Mouse (Mus musculus) limb, embryonic 13.5 days (tissue): ENCODE results near the gene Fchsd2. TPM values are rescaled to one million over a fixed set of nuclear protein-coding genes. Genes with fewer than 3 reads are reported as not detected.

Experiments
- ATAC-seq: fragments of 200-750 bp; cut with Nextera tagmentation; 2 replicates; pipeline ENCODE4 v1.8.0; 2017; ENCODE audit warnings: low read depth, moderate number of reproducible peaks, moderate TSS enrichment; ENCODE audit not compliant: low FRiP score
- H3K27ac ChIP-seq: fragments of 300-500 bp; sonication (generic); 2 replicates; pipeline ENCODE4 v1.5.1; 2015; ENCODE audit warnings: inconsistent platforms, mild to moderate bottlenecking, moderate library complexity
- H3K27me3 ChIP-seq: fragments of 300-500 bp; sonication (generic); 2 replicates; pipeline ENCODE4 v1.6.1; 2015; ENCODE audit warnings: mild to moderate bottlenecking, inconsistent platforms
- H3K36me3 ChIP-seq: fragments of 300-500 bp; sonication (generic); 2 replicates; pipeline ENCODE4 v1.6.1; 2015; ENCODE audit warnings: inconsistent platforms, mild to moderate bottlenecking, moderate library complexity
- H3K4me1 ChIP-seq: fragments of 300-500 bp; sonication (generic); 2 replicates; pipeline ENCODE4 v1.6.1; 2015; ENCODE audit warnings: inconsistent platforms
- H3K4me2 ChIP-seq: fragments of 300-500 bp; sonication (generic); replicated peaks from 2 replicates; pipeline ENCODE4 v1.6.1; 2015; ENCODE audit warnings: inconsistent platforms, mild to moderate bottlenecking, moderate library complexity
- H3K4me3 ChIP-seq: fragments of 300-500 bp; sonication (generic); 2 replicates; pipeline ENCODE4 v1.5.1; 2015; ENCODE audit warnings: moderate library complexity, mild to moderate bottlenecking, inconsistent platforms
- H3K9ac ChIP-seq: fragments of 300-500 bp; sonication (generic); 2 replicates; pipeline ENCODE4 v1.6.1; 2015; ENCODE audit warnings: mild to moderate bottlenecking, inconsistent platforms
- H3K9me3 ChIP-seq: fragments of 300-500 bp; sonication (generic); 2 replicates; pipeline ENCODE4 v1.6.1; 2016; ENCODE audit warnings: inconsistent platforms
- WGBS: fragments of 180-500 bp; shearing (Covaris S2); methylation state at CpG from one replicate; pipeline ENCODE4 v1.1.7; 2015; 5-methylcytosine and 5-hydroxymethylcytosine counted together
- polyA plus RNA-seq: library from polyadenylated mRNA; unstranded; fragments of >200 nt; fragmentation: Nextera tagmentation; extraction: Ambion mirVana; gene quantifications from 2 replicates; pipeline ENCODE4 v1.2.1, GENCODE M21; 2015

The Fchsd2 gene
- polyA plus RNA-seq, 1 experiment from 2014 or later: 26.0 TPM

DNA sequence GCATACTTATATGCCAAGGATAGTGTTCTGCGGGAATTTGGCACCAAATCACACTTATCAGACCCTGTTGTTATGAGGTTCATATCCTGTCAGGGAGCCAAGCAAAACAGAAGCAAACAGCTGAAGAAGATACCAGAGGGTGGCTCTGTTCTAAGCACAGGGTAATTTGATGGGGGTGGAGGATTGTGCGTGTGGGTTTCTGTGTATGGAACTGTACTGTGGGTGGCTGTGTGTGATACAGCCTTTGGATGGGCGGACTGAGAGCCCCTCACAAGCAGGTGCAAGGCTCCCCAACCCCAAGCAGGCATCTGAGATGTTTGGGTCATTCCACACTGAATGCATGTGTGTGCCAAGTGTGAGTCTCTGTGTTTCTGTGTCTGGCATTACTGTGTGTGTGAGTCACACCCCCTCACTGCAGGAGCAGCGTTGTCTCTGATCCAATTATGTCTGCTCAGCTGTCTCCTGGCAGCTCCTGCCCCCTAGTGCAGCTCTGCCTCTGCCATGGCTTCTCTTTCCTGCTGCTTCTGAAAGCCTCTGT, 236.0 kb downstream of the Fchsd2 start:
- Histone ChIP-seq H3K9ac (no peak overlapping the region), H3K4me1 (peaks cover 37% of the 10 kb centered on the region), H3K4me3 (no peak overlapping the region), H3K36me3 (peaks cover 8% of the 10 kb centered on the region; the same call in 1 of the 2 replicates), H3K27ac (no peak overlapping the region), H3K27me3 (no peaks in the 10 kb centered on the region), H3K4me2 (no peak overlapping the region), H3K9me3 (no peaks in the 10 kb centered on the region)
- WGBS: 68% methylated on average over 4 of the region's 4 CpGs
- ATAC-seq: no peak

DNA sequence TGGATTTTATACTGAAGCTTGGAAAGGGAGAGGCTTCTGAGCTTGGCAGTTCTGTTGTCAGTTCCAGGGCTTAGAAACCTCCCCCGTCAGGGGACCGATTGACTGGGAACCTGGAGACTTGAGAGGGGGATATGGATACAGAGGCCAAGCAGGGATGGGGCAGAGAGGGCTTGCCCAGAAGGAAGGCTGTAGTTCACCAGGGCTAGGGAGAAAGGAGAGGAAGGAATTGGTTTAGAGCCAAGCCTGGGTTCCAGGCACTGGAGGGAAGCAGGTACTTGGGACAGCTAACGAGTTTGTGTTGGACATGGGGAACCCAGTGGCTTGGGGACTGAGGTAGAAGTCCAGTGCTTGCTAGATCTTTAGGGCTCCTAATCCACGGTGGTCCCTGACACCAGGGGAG, 236.9 kb downstream of the Fchsd2 start:
- no peak overlapping the region for H3K9ac ChIP-seq

DNA sequence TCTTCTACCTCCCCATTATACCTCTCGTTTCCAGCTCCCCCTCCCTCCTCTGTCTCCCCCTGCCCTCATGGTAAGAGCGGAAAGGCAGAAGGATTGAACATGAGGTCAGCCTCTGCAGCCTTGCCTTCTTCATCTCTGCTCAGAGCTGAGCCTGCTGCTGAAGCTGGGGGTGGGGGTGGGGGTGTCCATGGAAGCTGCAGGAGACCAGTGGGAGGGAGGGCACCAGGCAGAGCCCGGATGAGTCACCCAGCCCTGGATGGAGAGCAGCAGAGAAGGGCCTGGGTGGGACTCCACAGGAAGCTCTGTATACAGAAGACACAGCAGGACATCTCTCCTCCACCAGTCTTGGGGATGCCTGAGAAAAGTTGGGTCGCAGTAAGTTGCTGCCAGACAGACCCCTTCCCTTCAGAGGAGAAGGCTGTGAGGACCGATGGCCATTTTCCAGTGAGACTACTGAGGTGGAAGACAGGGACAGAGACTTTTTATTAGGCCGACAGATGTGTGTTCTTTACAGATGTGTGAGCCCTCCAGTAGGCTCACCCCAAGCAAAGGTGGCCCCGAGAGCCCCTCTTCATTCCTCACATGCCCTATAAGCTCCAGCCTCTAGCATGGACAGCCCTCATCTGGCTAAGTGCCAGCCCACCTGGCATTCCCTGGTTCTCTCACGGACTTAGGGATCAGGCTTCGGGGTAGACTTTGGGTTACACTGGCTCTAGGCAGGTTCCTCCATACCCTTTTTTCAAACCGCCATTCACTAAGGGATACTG, 237.6 kb downstream of the Fchsd2 start:
- no peak overlapping the region for H3K4me2 ChIP-seq
- H3K4me1 ChIP-seq: peaks cover 44% of the 10 kb centered on the region
- H3K4me3 ChIP-seq: no peak overlapping the region
- H3K27me3 ChIP-seq: no peaks in the 10 kb centered on the region
- ATAC-seq: no peak
- H3K9ac ChIP-seq: peak overlapping the region; percentile 1; the same call in 1 of the 2 replicates
- H3K9me3 ChIP-seq: no peaks in the 10 kb centered on the region
- H3K27ac ChIP-seq: no peak overlapping the region
- H3K36me3 ChIP-seq: peaks cover 3% of the 10 kb centered on the region; the same call in 1 of the 2 replicates
- 67% methylated on average over 10 of the region's 10 CpGs for WGBS

More for the DNA sequence above, 236.9 kb downstream of the Fchsd2 start:
- no peak overlapping the region for H3K27ac ChIP-seq
- H3K27me3 ChIP-seq: no peaks in the 10 kb centered on the region
- no peaks in the 10 kb centered on the region for H3K9me3 ChIP-seq
- no peak overlapping the region for H3K4me2 ChIP-seq
- ATAC-seq: no peak
- 81% methylated on average over 4 of the region's 4 CpGs for WGBS
- H3K36me3 ChIP-seq: peaks cover 8% of the 10 kb centered on the region; the same call in 1 of the 2 replicates
- peaks cover 37% of the 10 kb centered on the region for H3K4me1 ChIP-seq
- H3K4me3 ChIP-seq: no peak overlapping the region

DNA sequence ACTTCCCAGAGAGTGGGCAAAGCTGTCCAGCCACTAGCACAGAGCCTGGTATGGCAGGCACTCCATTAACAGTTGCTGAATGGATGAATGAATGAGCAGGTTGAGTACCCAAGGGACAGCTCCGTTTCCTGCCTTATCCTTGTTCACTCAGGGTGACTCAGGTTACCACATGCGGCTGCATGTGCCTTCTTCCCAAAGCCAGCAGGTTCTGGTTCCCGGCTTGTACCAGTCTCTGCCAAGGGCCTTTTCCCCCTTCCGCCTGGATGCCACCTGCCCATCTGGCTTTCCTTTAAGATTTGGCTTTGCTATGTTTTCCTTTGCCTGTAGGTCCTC, 238.1 kb downstream of the Fchsd2 start:
- no peak overlapping the region for H3K9ac ChIP-seq
- H3K4me2 ChIP-seq: no peak overlapping the region
- no peaks in the 10 kb centered on the region for H3K36me3 ChIP-seq
- no peak overlapping the region for H3K4me3 ChIP-seq
- 58% methylated on average over 4 of the region's 4 CpGs for WGBS
- peaks cover 49% of the 10 kb centered on the region for H3K4me1 ChIP-seq
- H3K27ac ChIP-seq: no peak overlapping the region
- no peak for ATAC-seq
- H3K27me3 ChIP-seq: no peaks in the 10 kb centered on the region
- H3K9me3 ChIP-seq: no peaks in the 10 kb centered on the region

DNA sequence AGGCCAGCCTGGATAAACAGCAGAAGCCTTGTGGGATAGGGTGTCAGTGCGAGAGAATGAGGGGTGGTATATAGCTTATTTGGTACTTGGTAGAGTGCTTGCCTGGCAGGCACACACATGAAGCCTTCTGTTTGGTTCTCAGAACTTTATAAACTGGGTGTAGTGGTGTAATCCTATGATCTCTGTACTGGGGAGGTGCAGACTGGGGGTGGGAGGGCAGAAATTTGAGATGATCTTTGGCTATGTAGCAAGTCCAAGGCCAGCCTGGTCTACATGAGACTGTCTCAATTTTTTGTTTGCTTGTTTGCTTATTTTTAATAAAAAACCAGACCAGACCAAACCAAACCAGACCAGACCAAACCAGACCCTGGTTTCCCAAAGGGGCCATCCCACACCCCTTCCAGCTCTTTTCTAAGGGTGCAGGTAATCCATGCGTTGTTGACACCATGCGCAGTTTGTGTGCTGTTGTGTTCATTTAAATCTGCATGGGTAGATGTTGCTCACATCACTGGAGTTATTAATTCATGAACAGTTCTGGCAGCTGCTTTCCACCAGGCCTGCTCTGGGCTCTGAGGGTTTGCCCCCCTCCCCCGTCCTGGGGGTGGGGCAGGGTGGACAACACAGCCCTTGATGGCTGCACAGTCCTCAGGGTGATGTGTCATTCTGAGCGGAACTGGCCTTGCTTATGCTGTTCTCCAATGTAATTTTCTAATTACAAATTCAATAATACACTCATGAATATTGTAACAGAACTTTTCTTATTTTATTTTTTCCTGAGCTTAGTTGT, 239.6 kb downstream of the Fchsd2 start:
- Histone ChIP-seq H3K9me3 (no peaks in the 10 kb centered on the region), H3K27me3 (no peaks in the 10 kb centered on the region), H3K4me3 (no peak overlapping the region), H3K4me2 (no peak overlapping the region), H3K36me3 (no peaks in the 10 kb centered on the region), H3K4me1 (peaks cover 49% of the 10 kb centered on the region), H3K27ac (no peak overlapping the region), H3K9ac (no peak overlapping the region)
- WGBS: 87% methylated on average over 5 of the region's 5 CpGs
- ATAC-seq: no peak

Other genes with a start within 250 kb of the Fchsd2 start
- gene Relt, start 229.4 kb upstream of the Fchsd2 start, polyA plus RNA-seq: 3.6 and 4.3 TPM in 2 replicates
- 7.9 and 8.0 TPM in 2 replicates for gene Arhgef17, start 160.8 kb upstream of the Fchsd2 start, polyA plus RNA-seq
- 4.7 and 5.6 TPM in 2 replicates for gene P2ry6, start 118.2 kb upstream of the Fchsd2 start, polyA plus RNA-seq
- 1.3 and 1.4 TPM in 2 replicates for gene P2ry2, start 80.0 kb upstream of the Fchsd2 start, polyA plus RNA-seq
- gene Atg16l2, start 209.4 kb downstream of the Fchsd2 start, polyA plus RNA-seq: 21.4 and 24.5 TPM in 2 replicates
- gene Stard10, start 224.2 kb downstream of the Fchsd2 start, polyA plus RNA-seq: 19.9 and 22.3 TPM in 2 replicates